Mouse (Mus musculus) hematopoietic stem cell, adult 5-6 weeks (primary cell): ENCODE measurements around the gene Shc4. TPM values are rescaled to one million over a fixed set of nuclear protein-coding genes. Genes with fewer than 3 reads are reported as not detected.

Experiments
- ATAC-seq, 2 experiments: fragments of 125-278 bp in 1 of 2; replicated peaks in 1 of 2; 2 replicates each; pipeline ENCODE4 v1.8.0; 2016 to 2017; ENCODE audit warnings: inconsistent platforms in 2 of 2, mild to moderate bottlenecking in 2 of 2, moderate number of reproducible peaks in 2 of 2, low read depth in 1 of 2, moderate TSS enrichment in 1 of 2; ENCODE audit not compliant: low FRiP score in 2 of 2, poor library complexity in 2 of 2, severe bottlenecking in 2 of 2, insufficient read depth in 1 of 2, low TSS enrichment in 1 of 2
- total RNA-seq: library from RNA; stranded (forward); fragments of 172-1452, 232-1000 nt; gene quantifications from 2 replicates; pipeline ENCODE4 v1.2.3, GENCODE M21; 2017

Gene Shc4
- total RNA-seq, 1 experiment from 2014 or later: 1.5 TPM

- ATAC-seq: 0 out of 4 replicates have a peak, but pooled peaks of 1 of the 2 experiments have one; percentile 9
Measured at GRCm38 (mm10) chr2:125660537-125661130, 63.3 kb downstream of the Shc4 start.

GRCm38 (mm10) chr2:125659823-125660536 lies 64.0 kb downstream of the Shc4 start:
- peak; percentile 89 to 92 for ATAC-seq

- ATAC-seq: no peak
Measured at GRCm38 (mm10) chr2:125655391-125655790, 68.6 kb downstream of the Shc4 start.

- no peak for ATAC-seq
Measured at GRCm38 (mm10) chr2:125653286-125653685, 70.7 kb downstream of the Shc4 start.

GRCm38 (mm10) chr2:125651563-125651962 lies 72.4 kb downstream of the Shc4 start:
- ATAC-seq: no peak

- no peak for ATAC-seq
Measured at GRCm38 (mm10) chr2:125650742-125651352, 73.1 kb downstream of the Shc4 start.

GRCm38 (mm10) chr2:125650038-125650437 lies 73.9 kb downstream of the Shc4 start:
- no peak for ATAC-seq

GRCm38 (mm10) chr2:125644912-125645311 lies 79.0 kb downstream of the Shc4 start:
- no peak for ATAC-seq

GRCm38 (mm10) chr2:125637331-125637730 lies 86.6 kb downstream of the Shc4 start:
- ATAC-seq: no peak

- no peak for ATAC-seq
Measured at GRCm38 (mm10) chr2:125630010-125630409, 93.9 kb downstream of the Shc4 start.

- ATAC-seq: no peak
Measured at GRCm38 (mm10) chr2:125628487-125628886, 95.5 kb downstream of the Shc4 start.

- no peak for ATAC-seq
Measured at GRCm38 (mm10) chr2:125626536-125626935, 97.4 kb downstream of the Shc4 start.

GRCm38 (mm10) chr2:125624837-125625351 lies 99.1 kb downstream of the Shc4 start, which contains the start of gene Cep152:
Gene Cep152, minus strand, starts transcription at chr2:125625113.
- peak; percentile 98 to 99 for ATAC-seq

- no peak for ATAC-seq
Measured at GRCm38 (mm10) chr2:125624127-125624685, 99.7 kb downstream of the Shc4 start.

GRCm38 (mm10) chr2:125623211-125623610 lies 100.7 kb downstream of the Shc4 start:
- ATAC-seq: no peak

GRCm38 (mm10) chr2:125620213-125620907 lies 103.6 kb downstream of the Shc4 start:
- no peak for ATAC-seq

GRCm38 (mm10) chr2:125615858-125616424 lies 108.0 kb downstream of the Shc4 start:
- ATAC-seq: no peak
